Mouse (Mus musculus) intestine, embryonic 14.5 days (tissue): ENCODE results near the gene Tspear. TPM values are rescaled to one million over a fixed set of nuclear protein-coding genes. Genes with fewer than 3 reads are reported as not detected.
A peak's percentile ranks its signal among the peaks of the same experiment; 100 is the strongest.

ENCODE experiments used
- ATAC-seq: fragments of 200-750 bp; cut with Nextera tagmentation; replicated peaks from 2 replicates; pipeline ENCODE4 v1.8.0; 2017; ENCODE audit warnings: low read depth, moderate number of reproducible peaks, moderate TSS enrichment, moderate library complexity; ENCODE audit not compliant: low FRiP score, low TSS enrichment
- DNase-seq: peaks from one replicate; pipeline ENCODE4 v3.0.0-alpha.2; 2018; ENCODE audit warnings: low spot score
- H3K27ac ChIP-seq: fragments of 300-500 bp; sonication (generic); 2 replicates; pipeline ENCODE4 v1.5.1; 2014; ENCODE audit warnings: low read depth, mild to moderate bottlenecking, control low read depth
- H3K27me3 ChIP-seq: fragments of 300-500 bp; sonication (generic); replicated peaks from 2 replicates; pipeline ENCODE4 v1.6.1; 2014; ENCODE audit warnings: low read length, control low read depth; ENCODE audit not compliant: control insufficient read depth, insufficient read depth
- H3K36me3 ChIP-seq: fragments of 300-500 bp; sonication (generic); 2 replicates; pipeline ENCODE4 v1.6.1; 2014; ENCODE audit warnings: low read length, control low read depth; ENCODE audit not compliant: control insufficient read depth, insufficient read depth
- H3K4me1 ChIP-seq: fragments of 300-500 bp; sonication (generic); replicated peaks from 2 replicates; pipeline ENCODE4 v1.6.1; 2014; ENCODE audit warnings: low read length, control low read depth, mixed read lengths; ENCODE audit not compliant: control insufficient read depth, insufficient read depth
- H3K4me2 ChIP-seq: fragments of 300-500 bp; sonication (generic); 2 replicates; pipeline ENCODE4 v1.6.1; 2014; ENCODE audit warnings: low read length
- H3K4me3 ChIP-seq: fragments of 300-500 bp; sonication (generic); 2 replicates; pipeline ENCODE4 v1.5.1; 2014; ENCODE audit warnings: low read depth, low read length, control low read depth, mixed read lengths
- H3K9ac ChIP-seq: fragments of 300-500 bp; sonication (generic); 2 replicates; pipeline ENCODE4 v1.6.1; 2014; ENCODE audit warnings: mild to moderate bottlenecking, low read length
- H3K9me3 ChIP-seq: fragments of 300-500 bp; sonication (generic); 2 replicates; pipeline ENCODE4 v1.6.1; 2016; ENCODE audit warnings: low read length, control low read depth; ENCODE audit not compliant: control insufficient read depth
- WGBS: fragments of 180-500 bp; shearing (Covaris S2); extraction: QIAGEN DNeasy Blood & Tissue Kit; methylation state at CpG from one replicate; pipeline ENCODE4 v1.1.7; 2014; 5-methylcytosine and 5-hydroxymethylcytosine counted together
- polyA plus RNA-seq: library from polyadenylated mRNA; unstranded; fragments of >200 nt; fragmentation: Nextera tagmentation; extraction: Ambion mirVana; gene quantifications from 2 replicates; pipeline ENCODE4 v1.2.1, GENCODE M21; 2014

The Tspear gene
- polyA plus RNA-seq, result 0.62 and 1.2 TPM in 2 replicates

GRCm38 (mm10) chr10:77685895-77686664 is at the start of gene Tspear:
TSS of gene Tspear (plus strand) at chr10:77686569.
- Histone ChIP-seq H3K9me3 (no peaks in the 10 kb centered on the region), H3K4me1 (no peaks in the 10 kb centered on the region), H3K4me3 (no peak within 1 kb of the TSS), H3K27ac (no peak within 1 kb of the TSS), H3K9ac (no peak within 1 kb of the TSS), H3K36me3 (no peaks in the 10 kb centered on the region), H3K27me3 (peaks cover 36% of the 10 kb centered on the region), H3K4me2 (no peak within 1 kb of the TSS; the same call in 1 of the 2 replicates)
- peak; percentile 78 for ATAC-seq
- WGBS, result 4% methylated on average over 22 of the region's 22 CpGs
- peak; percentile 60 for DNase-seq

GRCm38 (mm10) chr10:77638956-77639355 is 47.4 kb upstream of the Tspear start:
- 83% methylated on average over 6 of the region's 6 CpGs for WGBS
- no peaks in the 10 kb centered on the region for H3K27me3 ChIP-seq
- no peak for ATAC-seq

GRCm38 (mm10) chr10:77643160-77643559 is 43.2 kb upstream of the Tspear start:
- ATAC-seq (no peak), DNase-seq (no peak)
- no peaks in the 10 kb centered on the region for H3K4me1 ChIP-seq
- no peak overlapping the region for H3K4me3 ChIP-seq
- peaks cover 70% of the 10 kb centered on the region for H3K36me3 ChIP-seq
- no peak overlapping the region for H3K27ac ChIP-seq
- 80% methylated on average over 7 of the region's 7 CpGs for WGBS
- no peaks in the 10 kb centered on the region for H3K27me3 ChIP-seq
- no peaks in the 10 kb centered on the region for H3K9me3 ChIP-seq
- H3K4me2 ChIP-seq, result no peak overlapping the region
- H3K9ac ChIP-seq, result no peak overlapping the region

More at GRCm38 (mm10) chr10:77638956-77639355, 47.4 kb upstream of the Tspear start:
- Histone ChIP-seq H3K4me2 (no peak overlapping the region), H3K4me1 (no peaks in the 10 kb centered on the region; the same call in 1 of the 2 replicates), H3K9me3 (no peaks in the 10 kb centered on the region), H3K27ac (no peak overlapping the region), H3K9ac (no peak overlapping the region), H3K36me3 (peaks cover 81% of the 10 kb centered on the region), H3K4me3 (no peak overlapping the region)
- no peak for DNase-seq

- no peak overlapping the region for H3K9ac ChIP-seq
- no peaks in the 10 kb centered on the region for H3K4me1 ChIP-seq
- 84% methylated on average over 5 of the region's 5 CpGs for WGBS
- DNase-seq, result no peak
- H3K4me3 ChIP-seq, result no peak overlapping the region
- H3K27ac ChIP-seq, result no peak overlapping the region
- H3K4me2 ChIP-seq, result no peak overlapping the region
- H3K9me3 ChIP-seq, result no peaks in the 10 kb centered on the region
- ATAC-seq, result no peak
- H3K27me3 ChIP-seq, result no peaks in the 10 kb centered on the region
- peaks cover 58% of the 10 kb centered on the region for H3K36me3 ChIP-seq
These were observed 40.8 kb upstream of the Tspear start for GRCm38 (mm10) chr10:77645571-77645970.

- Histone ChIP-seq H3K9me3 (no peaks in the 10 kb centered on the region), H3K4me1 (no peaks in the 10 kb centered on the region), H3K27me3 (no peaks in the 10 kb centered on the region), H3K36me3 (peaks cover 42% of the 10 kb centered on the region), H3K4me3 (no peak overlapping the region), H3K4me2 (no peak overlapping the region), H3K9ac (no peak overlapping the region), H3K27ac (no peak overlapping the region)
- ATAC-seq (no peak), DNase-seq (no peak)
- 88% methylated on average over 1 of the region's 1 CpGs for WGBS
These were observed 38.9 kb upstream of the Tspear start for GRCm38 (mm10) chr10:77647461-77647860.

GRCm38 (mm10) chr10:77647901-77648300 is 38.5 kb upstream of the Tspear start:
- Histone ChIP-seq H3K4me1 (no peaks in the 10 kb centered on the region), H3K9me3 (no peaks in the 10 kb centered on the region), H3K27ac (no peak overlapping the region), H3K9ac (no peak overlapping the region), H3K4me3 (no peak overlapping the region), H3K27me3 (no peaks in the 10 kb centered on the region), H3K36me3 (peaks cover 38% of the 10 kb centered on the region), H3K4me2 (no peak overlapping the region)
- ATAC-seq, result no peak
- no peak for DNase-seq
- WGBS, result 86% methylated on average over 8 of the region's 8 CpGs

GRCm38 (mm10) chr10:77652046-77652445 is 34.3 kb upstream of the Tspear start:
- no peaks in the 10 kb centered on the region for H3K9me3 ChIP-seq
- no peak overlapping the region for H3K27ac ChIP-seq
- H3K4me3 ChIP-seq, result no peak overlapping the region
- ATAC-seq (no peak), DNase-seq (no peak)
- H3K36me3 ChIP-seq, result no peaks in the 10 kb centered on the region
- 87% methylated on average over 9 of the region's 9 CpGs for WGBS
- no peak overlapping the region for H3K4me2 ChIP-seq
- no peaks in the 10 kb centered on the region for H3K27me3 ChIP-seq
- no peaks in the 10 kb centered on the region for H3K4me1 ChIP-seq
- no peak overlapping the region for H3K9ac ChIP-seq

GRCm38 (mm10) chr10:77658286-77658994 is 27.9 kb upstream of the Tspear start:
- Histone ChIP-seq H3K27me3 (no peaks in the 10 kb centered on the region), H3K27ac (no peak overlapping the region), H3K36me3 (no peaks in the 10 kb centered on the region), H3K9me3 (no peaks in the 10 kb centered on the region), H3K4me2 (no peak overlapping the region), H3K4me1 (peaks cover 4% of the 10 kb centered on the region; the same call in 1 of the 2 replicates), H3K9ac (no peak overlapping the region), H3K4me3 (no peak overlapping the region)
- DNase-seq, result no peak
- WGBS, result 54% methylated on average over 15 of the region's 15 CpGs
- ATAC-seq, result no peak
